Mouse (Mus musculus) cerebellum, adult 2 months (tissue): ENCODE data around the gene Bod1l.

Source experiments
- CTCF ChIP-seq: fragments of 200-500 bp; IDR thresholded peaks from 2 replicates; pipeline ENCODE4 v1.5.1; 2011; ENCODE audit warnings: low read depth, mild to moderate bottlenecking, control low read depth, low read length, moderate library complexity, borderline replicate concordance; ENCODE audit not compliant: insufficient read depth
- POLR2A ChIP-seq: fragments of 200-500 bp; IDR thresholded peaks from 2 replicates; pipeline ENCODE4 v1.6.1; 2011; ENCODE audit warnings: low read length, control low read depth, borderline replicate concordance; ENCODE audit not compliant: insufficient read depth

GRCm38 (mm10) chr5:41844820-41845557, 874 bp upstream of the Bod1l start:
- no peak for TF ChIP-seq CTCF
- TF ChIP-seq POLR2A, result no peak
